Mouse (Mus musculus) cerebellum, postnatal 14 days (tissue): ENCODE data around the gene Osbpl9.

Source experiments
- DNase-seq, 2 experiments: peaks; one replicate each; pipeline ENCODE4 v3.0.0; 2021; ENCODE audit warnings: mixed read lengths in 2 of 2

Gene Osbpl9

GRCm38 (mm10) chr4:109098861-109099260 is 103.2 kb downstream of the Osbpl9 start:
- DNase-seq: no peak

GRCm38 (mm10) chr4:109094269-109094668 is 107.8 kb downstream of the Osbpl9 start:
- no peak for DNase-seq

GRCm38 (mm10) chr4:109092344-109092743 is 109.7 kb downstream of the Osbpl9 start:
- no peak for DNase-seq

- DNase-seq: no peak
These were observed 110.8 kb downstream of the Osbpl9 start for GRCm38 (mm10) chr4:109091241-109091777.

- no peak for DNase-seq
These were observed 112.1 kb downstream of the Osbpl9 start for GRCm38 (mm10) chr4:109089999-109090398.

GRCm38 (mm10) chr4:109089171-109089570 is 112.9 kb downstream of the Osbpl9 start:
- peak; percentile 29 to 41 for DNase-seq

- DNase-seq: no peak
These were observed 122.0 kb downstream of the Osbpl9 start for GRCm38 (mm10) chr4:109080118-109080517.

GRCm38 (mm10) chr4:109079676-109080075 is 122.4 kb downstream of the Osbpl9 start:
- DNase-seq: no peak

- DNase-seq: no peak
These were observed 123.1 kb downstream of the Osbpl9 start for GRCm38 (mm10) chr4:109078941-109079340.

- no peak for DNase-seq
These were observed 128.8 kb downstream of the Osbpl9 start for GRCm38 (mm10) chr4:109073296-109073695.

GRCm38 (mm10) chr4:109072891-109073290 is 129.2 kb downstream of the Osbpl9 start:
- DNase-seq: no peak

- no peak for DNase-seq
These were observed 136.4 kb downstream of the Osbpl9 start for GRCm38 (mm10) chr4:109065714-109066113.

GRCm38 (mm10) chr4:109064941-109065340 is 137.1 kb downstream of the Osbpl9 start:
- DNase-seq: no peak

- DNase-seq: no peak
These were observed 142.7 kb downstream of the Osbpl9 start for GRCm38 (mm10) chr4:109059255-109059821.

GRCm38 (mm10) chr4:109057640-109058039 is 144.4 kb downstream of the Osbpl9 start:
- DNase-seq: no peak

GRCm38 (mm10) chr4:109056351-109056750 is 145.7 kb downstream of the Osbpl9 start:
- no peak for DNase-seq

GRCm38 (mm10) chr4:109054003-109054402 is 148.1 kb downstream of the Osbpl9 start:
- DNase-seq: no peak

GRCm38 (mm10) chr4:109052282-109052681 is 149.8 kb downstream of the Osbpl9 start:
- no peak for DNase-seq

- no peak for DNase-seq
These were observed 153.8 kb downstream of the Osbpl9 start for GRCm38 (mm10) chr4:109048258-109048657.

- DNase-seq: no peak
These were observed 158.3 kb downstream of the Osbpl9 start for GRCm38 (mm10) chr4:109043756-109044155.

GRCm38 (mm10) chr4:109043294-109043693 is 158.8 kb downstream of the Osbpl9 start:
- no peak for DNase-seq

- no peak for DNase-seq
These were observed 159.3 kb downstream of the Osbpl9 start for GRCm38 (mm10) chr4:109042739-109043138.

GRCm38 (mm10) chr4:109036327-109036726 is 165.7 kb downstream of the Osbpl9 start:
- DNase-seq: peak; percentile 68 to 81

GRCm38 (mm10) chr4:109030266-109030665 is 171.8 kb downstream of the Osbpl9 start:
- DNase-seq: no peak

- DNase-seq: no peak
These were observed 172.2 kb downstream of the Osbpl9 start for GRCm38 (mm10) chr4:109029857-109030256.
